Mouse (Mus musculus) megakaryocyte, embryonic 14.5 days (primary cell): ENCODE results near the gene Npr1.

Source experiments
- FLI1 ChIP-seq: IDR thresholded peaks from 2 replicates; pipeline ENCODE4 v1.6.1; 2012; ENCODE audit warnings: low read length, inconsistent platforms, mixed read lengths
- GATA1 ChIP-seq: IDR thresholded peaks from 3 replicates; pipeline ENCODE4 v1.6.1; 2012; ENCODE audit warnings: mixed read lengths, low read length, inconsistent platforms, borderline replicate concordance

DNA sequence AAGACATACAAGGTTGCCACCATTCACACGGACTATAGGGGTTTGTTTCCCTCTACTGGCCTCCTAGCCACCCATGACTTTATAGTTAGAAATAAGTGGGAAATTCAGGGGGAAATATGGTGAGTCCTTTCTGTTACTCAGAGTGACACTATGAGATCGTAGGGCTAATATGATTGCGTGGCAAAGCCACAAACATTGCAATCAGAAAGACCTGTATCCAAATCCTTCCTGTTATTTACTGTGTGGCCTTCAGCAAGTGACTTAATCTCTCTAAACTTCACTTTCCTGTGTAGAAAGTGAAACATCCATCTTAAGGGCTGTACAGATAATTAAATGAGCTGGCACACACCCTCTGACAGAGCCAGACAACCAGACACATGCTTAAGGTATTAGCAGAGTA, 56.9 kb downstream of the Npr1 start:
- TF ChIP-seq GATA1 (no peak), FLI1 (no peak)
